Mouse (Mus musculus): ENCODE data around the gene Arhgap18.

Gene Arhgap18

GRCm38 (mm10) chr10:26780581-26780980, 27.4 kb downstream of the Arhgap18 start:
- DNase-seq = peak; percentile 22 to 30

GRCm38 (mm10) chr10:26789680-26790079, 36.5 kb downstream of the Arhgap18 start:
- DNase-seq = no peak

- no peak for DNase-seq
Measured at GRCm38 (mm10) chr10:26791810-26792209, 38.6 kb downstream of the Arhgap18 start.

- no peak for DNase-seq
Measured at GRCm38 (mm10) chr10:26793013-26793412, 39.8 kb downstream of the Arhgap18 start.

- no peak for DNase-seq
Measured at GRCm38 (mm10) chr10:26796432-26797286, 43.4 kb downstream of the Arhgap18 start.

GRCm38 (mm10) chr10:26797287-26797672, 44.1 kb downstream of the Arhgap18 start:
- peak; percentile 14 to 30 for DNase-seq

- DNase-seq = peak; percentile 49 to 57
Measured at GRCm38 (mm10) chr10:26798752-26799411, 45.7 kb downstream of the Arhgap18 start.

GRCm38 (mm10) chr10:26799562-26800051, 46.4 kb downstream of the Arhgap18 start:
- peak; percentile 69 to 72 for DNase-seq

- no peak for DNase-seq
Measured at GRCm38 (mm10) chr10:26804351-26804983, 51.2 kb downstream of the Arhgap18 start.

- no peak for DNase-seq
Measured at GRCm38 (mm10) chr10:26805007-26805406, 51.8 kb downstream of the Arhgap18 start.

GRCm38 (mm10) chr10:26806092-26806491, 52.9 kb downstream of the Arhgap18 start:
- DNase-seq = no peak

- DNase-seq = no peak
Measured at GRCm38 (mm10) chr10:26810059-26810458, 56.8 kb downstream of the Arhgap18 start.

- DNase-seq = no peak
Measured at GRCm38 (mm10) chr10:26810810-26811209, 57.6 kb downstream of the Arhgap18 start.

- no peak for DNase-seq
Measured at GRCm38 (mm10) chr10:26811342-26811741, 58.1 kb downstream of the Arhgap18 start.

- DNase-seq = no peak
Measured at GRCm38 (mm10) chr10:26815646-26816045, 62.4 kb downstream of the Arhgap18 start.

- no peak for DNase-seq
Measured at GRCm38 (mm10) chr10:26820326-26820725, 67.1 kb downstream of the Arhgap18 start.

- DNase-seq = no peak
Measured at GRCm38 (mm10) chr10:26820936-26821335, 67.7 kb downstream of the Arhgap18 start.

GRCm38 (mm10) chr10:26823997-26824396, 70.8 kb downstream of the Arhgap18 start:
- no peak for DNase-seq

- DNase-seq = no peak
Measured at GRCm38 (mm10) chr10:26825246-26825889, 72.1 kb downstream of the Arhgap18 start.

GRCm38 (mm10) chr10:26827315-26827714, 74.1 kb downstream of the Arhgap18 start:
- no peak for DNase-seq

- DNase-seq = no peak
Measured at GRCm38 (mm10) chr10:26828412-26829137, 75.4 kb downstream of the Arhgap18 start.

GRCm38 (mm10) chr10:26832068-26832467, 78.8 kb downstream of the Arhgap18 start:
- DNase-seq = no peak

All from B cell, adult 2 months (primary cell).